Mouse (Mus musculus): ENCODE results near the gene Bdh2.

GRCm38 (mm10) chr3:135293703-135294102, 12.7 kb downstream of the Bdh2 start:
- no peak for TF ChIP-seq CTCF (IDR thresholded peaks at IDR 0.05; ENCODE audit: borderline replicate concordance, control insufficient read depth, extremely low read depth, insufficient read depth, low read length, poor library complexity)
- no peak for TF ChIP-seq POLR2A (IDR thresholded peaks at IDR 0.05; ENCODE audit: control insufficient read depth, extremely low read depth, insufficient read depth, low read length, poor library complexity)
